Mouse (Mus musculus) WW6 (cell line): ENCODE measurements around the gene Snx22.

Experiments used
- DNase-seq: peaks from one replicate; pipeline ENCODE4 v3.0.0-alpha.2; 2013; ENCODE audit warnings: low read depth, low spot score

The Snx22 gene

GRCm38 (mm10) chr9:66069583-66069982 is at the start of gene Snx22:
TSS of gene Snx22 (minus strand) at chr9:66069719.
- peak; percentile 79 for DNase-seq

GRCm38 (mm10) chr9:66116890-66117289 is 47.4 kb upstream of the Snx22 start:
- DNase-seq, result no peak

- DNase-seq, result no peak
These were observed 44.8 kb upstream of the Snx22 start for GRCm38 (mm10) chr9:66114341-66114740.

GRCm38 (mm10) chr9:66110611-66111379 is 41.3 kb upstream of the Snx22 start:
- DNase-seq, result no peak

- no peak for DNase-seq
These were observed 40.6 kb upstream of the Snx22 start for GRCm38 (mm10) chr9:66110126-66110525.

GRCm38 (mm10) chr9:66109574-66109973 is 40.1 kb upstream of the Snx22 start:
- DNase-seq, result no peak

GRCm38 (mm10) chr9:66105168-66105567 is 35.6 kb upstream of the Snx22 start:
- DNase-seq, result no peak

GRCm38 (mm10) chr9:66104601-66105000 is 35.1 kb upstream of the Snx22 start:
- DNase-seq, result no peak

GRCm38 (mm10) chr9:66102668-66103067 is 33.1 kb upstream of the Snx22 start:
- no peak for DNase-seq

GRCm38 (mm10) chr9:66101577-66101976 is 32.1 kb upstream of the Snx22 start:
- DNase-seq, result no peak

- no peak for DNase-seq
These were observed 23.1 kb upstream of the Snx22 start for GRCm38 (mm10) chr9:66092664-66093063.

- no peak for DNase-seq
These were observed 22.1 kb upstream of the Snx22 start for GRCm38 (mm10) chr9:66091327-66092231.

- no peak for DNase-seq
These were observed 21.2 kb upstream of the Snx22 start for GRCm38 (mm10) chr9:66090593-66091244.

- peak; percentile 29 for DNase-seq
These were observed 18.9 kb upstream of the Snx22 start for GRCm38 (mm10) chr9:66088411-66088810.

GRCm38 (mm10) chr9:66087062-66087461 is 17.5 kb upstream of the Snx22 start:
- no peak for DNase-seq

- DNase-seq, result no peak
These were observed 14.7 kb upstream of the Snx22 start for GRCm38 (mm10) chr9:66084171-66084570.

- no peak for DNase-seq
These were observed 12.5 kb upstream of the Snx22 start for GRCm38 (mm10) chr9:66081999-66082398.

GRCm38 (mm10) chr9:66080804-66081459 is 11.4 kb upstream of the Snx22 start:
- no peak for DNase-seq

GRCm38 (mm10) chr9:66078493-66078892 is 9.0 kb upstream of the Snx22 start:
- no peak for DNase-seq

GRCm38 (mm10) chr9:66078072-66078471 is 8.6 kb upstream of the Snx22 start:
- DNase-seq, result no peak

GRCm38 (mm10) chr9:66072754-66073153 is 3.2 kb upstream of the Snx22 start:
- no peak for DNase-seq

GRCm38 (mm10) chr9:66070151-66070550 is 632 bp upstream of the Snx22 start:
- no peak for DNase-seq
